Mouse (Mus musculus) lung, postnatal 0 days (tissue): ENCODE results near the gene Urgcp. TPM values are rescaled to one million over a fixed set of nuclear protein-coding genes. Genes with fewer than 3 reads are reported as not detected.

Experiments
- ATAC-seq: fragments of 200-750 bp; cut with Nextera tagmentation; 2 replicates; pipeline ENCODE4 v1.8.0; 2017; ENCODE audit warnings: moderate library complexity
- DNase-seq: peaks from one replicate; pipeline ENCODE4 v3.0.0-alpha.2; 2016; ENCODE audit warnings: low spot score
- H3K27ac ChIP-seq: fragments of 300-500 bp; sonication (generic); 2 replicates; pipeline ENCODE4 v1.5.1; 2014; ENCODE audit warnings: antibody characterized with exemption, mild to moderate bottlenecking, low read length, mixed read lengths
- H3K27me3 ChIP-seq: fragments of 300-500 bp; sonication (generic); replicated peaks from 2 replicates; pipeline ENCODE4 v1.6.1; 2014; ENCODE audit warnings: low read length, mixed read lengths; ENCODE audit not compliant: insufficient read depth
- H3K36me3 ChIP-seq: fragments of 300-500 bp; sonication (generic); 2 replicates; pipeline ENCODE4 v1.6.1; 2014; ENCODE audit warnings: low read length, mixed read lengths; ENCODE audit not compliant: insufficient read depth
- H3K4me1 ChIP-seq: fragments of 300-500 bp; sonication (generic); 2 replicates; pipeline ENCODE4 v1.6.1; 2014; ENCODE audit warnings: antibody characterized with exemption, low read depth, low read length, mixed read lengths; ENCODE audit not compliant: insufficient read depth
- H3K4me2 ChIP-seq: fragments of 300-500 bp; sonication (generic); replicated peaks from 2 replicates; pipeline ENCODE4 v1.6.1; 2014; ENCODE audit warnings: low read depth, mild to moderate bottlenecking, low read length, moderate library complexity, mixed read lengths
- H3K4me3 ChIP-seq: fragments of 300-500 bp; sonication (generic); 2 replicates; pipeline ENCODE4 v1.5.1; 2014; ENCODE audit warnings: low read depth, low read length
- H3K9ac ChIP-seq: fragments of 300-500 bp; sonication (generic); replicated peaks from 2 replicates; pipeline ENCODE4 v1.6.1; 2014; ENCODE audit warnings: low read depth, mild to moderate bottlenecking
- H3K9me3 ChIP-seq: fragments of 300-500 bp; sonication (generic); 2 replicates; pipeline ENCODE4 v1.6.1; 2016; ENCODE audit warnings: low read length, mixed read lengths
- CTCF ChIP-seq: IDR thresholded peaks from 2 replicates; pipeline ENCODE4 v1.5.1; 2016; ENCODE audit warnings: antibody characterized with exemption, mild to moderate bottlenecking
- EP300 ChIP-seq: IDR thresholded peaks from 2 replicates; pipeline ENCODE4 v1.6.1; 2016; ENCODE audit warnings: antibody characterized with exemption, mild to moderate bottlenecking, control low read depth
- WGBS: fragments of 180-500 bp; shearing (Covaris S2); extraction: QIAGEN DNeasy Blood & Tissue Kit; methylation state at CpG from one replicate; pipeline ENCODE4 v1.1.7; 2014; 5-methylcytosine and 5-hydroxymethylcytosine counted together
- polyA plus RNA-seq: library from polyadenylated mRNA; unstranded; fragments of >200 nt; fragmentation: Nextera tagmentation; extraction: Ambion mirVana; gene quantifications from 2 replicates; pipeline ENCODE4 v1.2.1, GENCODE M21; 2015

Gene Urgcp
- polyA plus RNA-seq, 1 experiment from 2014 or later: 18.3 TPM

GRCm38 (mm10) chr11:5788056-5789014 lies 26.2 kb upstream of the Urgcp start, which contains the start of gene Dbnl:
Gene Dbnl, plus strand, starts transcription at chr11:5788488.
- H3K4me1 ChIP-seq: peaks cover 4% of the 10 kb centered on the region; the same call in 1 of the 2 replicates
- H3K4me2 ChIP-seq: peak within 1 kb of the TSS; percentile 62
- WGBS: under 1% methylated on average over 69 of the region's 74 CpGs
- no peaks in the 10 kb centered on the region for H3K9me3 ChIP-seq
- H3K9ac ChIP-seq: peak within 1 kb of the TSS; percentile 64
- H3K36me3 ChIP-seq: no peaks in the 10 kb centered on the region
- DNase-seq (peak; percentile 98), ATAC-seq (peak; percentile 94)
- TF ChIP-seq EP300 (no peak; the same call in 1 of the 2 replicates), CTCF (peak; percentile 81)
- no peaks in the 10 kb centered on the region for H3K27me3 ChIP-seq
- peak within 1 kb of the TSS; percentile 96 for H3K27ac ChIP-seq
- H3K4me3 ChIP-seq: peak within 1 kb of the TSS; percentile 80

DNA sequence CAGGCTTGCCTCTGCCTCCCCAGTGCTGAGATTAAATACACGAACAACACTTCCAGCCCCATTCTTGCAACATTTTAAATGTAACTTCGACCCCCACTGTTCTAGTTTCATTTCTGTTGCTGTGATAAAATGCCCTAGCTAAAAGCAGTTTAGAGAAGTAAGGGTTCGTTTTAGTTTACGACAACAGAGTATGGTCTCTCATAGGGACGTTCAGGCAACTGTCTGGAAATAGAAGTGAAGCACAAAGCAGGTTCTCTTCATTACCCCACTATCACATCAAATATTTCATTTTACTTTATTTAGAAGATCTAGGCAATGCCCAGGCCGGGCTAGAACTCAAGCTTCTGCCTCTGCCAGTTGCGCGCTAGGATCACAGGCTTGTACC lies 25.5 kb upstream of the Urgcp start:
- Histone ChIP-seq H3K4me2 (peak overlapping the region; percentile 62), H3K9me3 (no peaks in the 10 kb centered on the region), H3K36me3 (no peaks in the 10 kb centered on the region), H3K9ac (peak overlapping the region; percentile 64), H3K4me1 (peaks cover 4% of the 10 kb centered on the region; the same call in 1 of the 2 replicates), H3K27me3 (no peaks in the 10 kb centered on the region), H3K4me3 (peak overlapping the region; percentile 80), H3K27ac (peak overlapping the region; percentile 96)
- ATAC-seq (no peak), DNase-seq (no peak)
- TF ChIP-seq EP300: no peak
- TF ChIP-seq CTCF: no peak
- WGBS: 32% methylated on average over 8 of the region's 8 CpGs

DNA sequence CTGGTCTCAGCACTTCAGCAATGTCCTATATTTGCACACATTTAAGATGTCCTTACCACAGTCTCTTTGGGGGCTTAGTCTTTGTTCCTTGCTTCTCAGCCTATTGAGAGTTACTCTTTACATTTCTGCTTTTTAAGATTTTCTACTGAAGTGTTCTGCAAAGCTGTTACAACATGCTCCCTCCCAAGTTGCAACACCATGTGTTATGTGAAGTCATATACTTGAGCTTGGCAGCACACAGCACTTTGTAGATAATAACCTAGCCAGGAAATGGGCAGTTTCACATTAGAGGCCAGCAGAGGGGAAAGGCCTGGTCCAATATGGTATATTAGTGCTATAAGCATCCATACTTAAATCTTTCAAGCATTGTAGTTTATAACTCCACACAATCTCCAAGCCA lies 23.6 kb upstream of the Urgcp start:
- peak; percentile 58 for ATAC-seq
- H3K27ac ChIP-seq: peak overlapping the region; percentile 68
- no peak overlapping the region for H3K4me2 ChIP-seq
- no peak for TF ChIP-seq CTCF
- peak; percentile 93 for TF ChIP-seq EP300
- H3K36me3 ChIP-seq: no peaks in the 10 kb centered on the region
- DNase-seq: peak; percentile 95
- H3K9ac ChIP-seq: no peak overlapping the region
- H3K4me1 ChIP-seq: peaks cover 4% of the 10 kb centered on the region; the same call in 1 of the 2 replicates
- H3K27me3 ChIP-seq: no peaks in the 10 kb centered on the region
- no peak overlapping the region for H3K4me3 ChIP-seq
- no peaks in the 10 kb centered on the region for H3K9me3 ChIP-seq

- H3K9ac ChIP-seq: no peak overlapping the region
- H3K4me2 ChIP-seq: no peak overlapping the region
- H3K27ac ChIP-seq: no peak overlapping the region
- 56% methylated on average over 8 of the region's 8 CpGs for WGBS
- TF ChIP-seq EP300: no peak
- peak; percentile 59 for TF ChIP-seq CTCF
- H3K4me1 ChIP-seq: peaks cover 2% of the 10 kb centered on the region; the same call in 1 of the 2 replicates
- H3K27me3 ChIP-seq: no peaks in the 10 kb centered on the region
- DNase-seq: peak; percentile 33
- no peaks in the 10 kb centered on the region for H3K9me3 ChIP-seq
- no peak overlapping the region for H3K4me3 ChIP-seq
- no peaks in the 10 kb centered on the region for H3K36me3 ChIP-seq
- no peak for ATAC-seq
Observed at GRCm38 (mm10) chr11:5782199-5782944, 20.2 kb upstream of the Urgcp start.

- ATAC-seq: no peak
- WGBS: 86% methylated on average over 6 of the region's 6 CpGs
- H3K36me3 ChIP-seq: no peaks in the 10 kb centered on the region
Observed at GRCm38 (mm10) chr11:5780035-5780499, 17.9 kb upstream of the Urgcp start.

DNA sequence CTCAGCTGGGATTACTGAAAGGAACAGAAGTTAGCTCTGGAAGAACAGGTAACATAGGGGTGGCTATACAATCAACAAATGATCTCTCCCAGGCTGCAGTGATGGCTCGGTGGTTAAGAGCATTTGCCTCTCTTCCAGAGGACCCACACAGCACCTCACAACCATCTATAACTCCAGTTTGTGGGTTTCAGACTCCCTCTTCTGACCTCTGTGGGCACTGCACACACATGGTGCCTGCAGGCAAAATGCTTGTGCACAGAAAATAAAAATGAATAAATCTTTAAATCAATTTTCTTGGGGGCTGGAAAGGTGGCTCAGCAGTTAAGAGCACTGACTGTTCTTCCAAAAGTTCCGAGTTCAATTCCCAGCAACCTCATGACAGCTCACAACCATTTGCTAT lies 16.3 kb upstream of the Urgcp start:
- Histone ChIP-seq H3K9ac (no peak overlapping the region), H3K36me3 (no peaks in the 10 kb centered on the region), H3K9me3 (no peaks in the 10 kb centered on the region), H3K27me3 (no peaks in the 10 kb centered on the region), H3K4me2 (no peak overlapping the region), H3K27ac (no peak overlapping the region), H3K4me3 (no peak overlapping the region), H3K4me1 (no peaks in the 10 kb centered on the region)
- TF ChIP-seq EP300: no peak
- peak; percentile 59 for TF ChIP-seq CTCF
- DNase-seq: no peak
- 65% methylated on average over 2 of the region's 2 CpGs for WGBS
- no peak for ATAC-seq

More at GRCm38 (mm10) chr11:5780035-5780499, 17.9 kb upstream of the Urgcp start:
- no peaks in the 10 kb centered on the region for H3K27me3 ChIP-seq
- H3K4me3 ChIP-seq: no peak overlapping the region
- DNase-seq: no peak
- no peak overlapping the region for H3K27ac ChIP-seq
- H3K9ac ChIP-seq: no peak overlapping the region
- no peaks in the 10 kb centered on the region for H3K4me1 ChIP-seq
- no peak overlapping the region for H3K4me2 ChIP-seq
- H3K9me3 ChIP-seq: no peaks in the 10 kb centered on the region
- TF ChIP-seq CTCF (no peak), EP300 (no peak)
